Mouse (Mus musculus) CH12.LX (cell line): ENCODE results near the gene Nol9. TPM values are rescaled to one million over a fixed set of nuclear protein-coding genes. Genes with fewer than 3 reads are reported as not detected.

ENCODE experiments used
- DNase-seq: peaks from one replicate; pipeline ENCODE4 v3.0.0-alpha.2; 2013; ENCODE audit errors: extremely low read depth
- H3K27ac ChIP-seq: 2 replicates; pipeline ENCODE4 v1.5.1; 2012; ENCODE audit warnings: low read depth, mild to moderate bottlenecking, control low read depth, moderate library complexity; ENCODE audit not compliant: insufficient read depth
- H3K27me3 ChIP-seq: replicated peaks from 2 replicates; pipeline ENCODE3; 2012; ENCODE audit warnings: inconsistent platforms
- H3K36me3 ChIP-seq, 2 experiments: replicated peaks in 1 of 2; 2 replicates each; pipeline versions ENCODE3 to v1.6.1; 2012; ENCODE audit warnings: inconsistent platforms in 1 of 2, low read length in 1 of 2, mild to moderate bottlenecking in 1 of 2, mixed read lengths in 1 of 2, moderate library complexity in 1 of 2; ENCODE audit not compliant: control insufficient read depth in 1 of 2, insufficient read depth in 1 of 2
- H3K4me1 ChIP-seq, 2 experiments: 2 replicates each; pipeline ENCODE4 v1.6.1; 2012; ENCODE audit warnings: inconsistent platforms in 1 of 2, moderate library complexity in 1 of 2; ENCODE audit not compliant: insufficient read depth in 2 of 2, control insufficient read depth in 1 of 2
- H3K4me2 ChIP-seq: 2 replicates; pipeline ENCODE4 v1.6.1; 2012; ENCODE audit warnings: low read depth, mild to moderate bottlenecking, control low read depth; ENCODE audit not compliant: poor library complexity, insufficient read depth, severe bottlenecking
- H3K4me3 ChIP-seq, 3 experiments: fragments of 150-350 bp in 1 of 3; sonication (generic) in 1 of 3; replicated peaks in 1 of 3; 2 replicates each; pipeline versions ENCODE3 to v1.5.1; 2011 to 2012; ENCODE audit warnings: low read depth in 2 of 3, low read length in 2 of 3, mild to moderate bottlenecking in 2 of 3, moderate library complexity in 2 of 3, control low read depth in 1 of 3, improper control_type of control experiment in 1 of 3, inconsistent platforms in 1 of 3, mixed read lengths in 1 of 3; ENCODE audit not compliant: poor library complexity in 1 of 3
- H3K79me2 ChIP-seq: replicated peaks from 2 replicates; pipeline ENCODE4 v1.6.1; 2012; ENCODE audit warnings: mild to moderate bottlenecking, moderate library complexity; ENCODE audit not compliant: control insufficient read depth, poor library complexity, insufficient read depth, severe bottlenecking; ENCODE audit errors: extremely low read depth
- H3K9ac ChIP-seq: 2 replicates; pipeline ENCODE4 v1.6.1; 2012; ENCODE audit warnings: low read depth, mild to moderate bottlenecking, control low read depth, moderate library complexity; ENCODE audit not compliant: insufficient read depth
- H3K9me3 ChIP-seq: replicated peaks from 2 replicates; pipeline ENCODE3; 2012; ENCODE audit warnings: low read length, inconsistent platforms, mixed read lengths
- BHLHE40 ChIP-seq: IDR thresholded peaks from 2 replicates; pipeline ENCODE4 v1.6.1; 2011; ENCODE audit warnings: mild to moderate bottlenecking, low read depth, low read length, improper control_type of control experiment
- CHD1 ChIP-seq: IDR thresholded peaks from 2 replicates; pipeline ENCODE4 v1.6.1; 2012; ENCODE audit warnings: low read depth, low read length, improper control_type of control experiment, inconsistent platforms
- CHD2 ChIP-seq: IDR thresholded peaks from 2 replicates; pipeline ENCODE4 v1.6.1; 2011; ENCODE audit warnings: low read length, improper control_type of control experiment
- CTCF ChIP-seq, 2 experiments: IDR thresholded peaks in 1 of 2; conservative IDR thresholded peaks in 1 of 2; 2 replicates each; pipeline ENCODE4 v1.5.1; 2011 to 2012; ENCODE audit warnings: low read depth in 2 of 2, low read length in 2 of 2, improper control_type of control experiment in 1 of 2, inconsistent platforms in 1 of 2, mild to moderate bottlenecking in 1 of 2, moderate library complexity in 1 of 2
- E2F4 ChIP-seq: IDR thresholded peaks from 2 replicates; pipeline ENCODE4 v1.6.1; 2011; ENCODE audit warnings: low read depth, low read length, improper control_type of control experiment; ENCODE audit not compliant: insufficient replicate concordance
- ELF1 ChIP-seq: IDR thresholded peaks from 2 replicates; pipeline ENCODE4 v1.6.1; 2014; ENCODE audit warnings: low read depth, mild to moderate bottlenecking, inconsistent platforms, low read length, improper control_type of control experiment
- EP300 ChIP-seq: IDR thresholded peaks from 2 replicates; pipeline ENCODE4 v1.6.1; 2011; ENCODE audit warnings: low read length, improper control_type of control experiment
- ETS1 ChIP-seq: conservative IDR thresholded peaks from 2 replicates; pipeline ENCODE4 v1.6.1; 2012; ENCODE audit warnings: low read depth, mild to moderate bottlenecking, inconsistent platforms, low read length, improper control_type of control experiment, moderate library complexity
- GABPA ChIP-seq: IDR thresholded peaks from 2 replicates; pipeline ENCODE4 v1.6.1; 2012; ENCODE audit warnings: low read depth, low read length, improper control_type of control experiment, inconsistent platforms; ENCODE audit not compliant: insufficient replicate concordance
- IRF4 ChIP-seq: IDR thresholded peaks from 2 replicates; pipeline ENCODE4 v1.6.1; 2014; ENCODE audit warnings: low read depth, mild to moderate bottlenecking, inconsistent platforms, low read length, improper control_type of control experiment
- JUN ChIP-seq: IDR thresholded peaks from 2 replicates; pipeline ENCODE4 v1.6.1; 2011; ENCODE audit warnings: low read depth, mild to moderate bottlenecking, low read length, improper control_type of control experiment, moderate library complexity; ENCODE audit not compliant: insufficient read depth
- JUND ChIP-seq: conservative IDR thresholded peaks from 2 replicates; pipeline ENCODE4 v1.6.1; 2011; ENCODE audit warnings: low read depth, low read length, improper control_type of control experiment
- KAT2A ChIP-seq: IDR thresholded peaks from 2 replicates; pipeline ENCODE4 v1.6.1; 2012; ENCODE audit warnings: low read length, improper control_type of control experiment, inconsistent platforms; ENCODE audit not compliant: insufficient replicate concordance
- MAFK ChIP-seq: IDR thresholded peaks from 2 replicates; pipeline ENCODE4 v1.6.1; 2011; ENCODE audit warnings: low read length, improper control_type of control experiment; ENCODE audit not compliant: insufficient replicate concordance
- MAX ChIP-seq: IDR thresholded peaks from 2 replicates; pipeline ENCODE4 v1.6.1; 2011; ENCODE audit warnings: low read length, improper control_type of control experiment
- MAZ ChIP-seq: IDR thresholded peaks from 2 replicates; pipeline ENCODE4 v1.6.1; 2012; ENCODE audit warnings: low read depth, mild to moderate bottlenecking, inconsistent platforms, low read length, improper control_type of control experiment, moderate library complexity
- MEF2A ChIP-seq: IDR thresholded peaks from 2 replicates; pipeline ENCODE4 v1.6.1; 2014; ENCODE audit warnings: low read depth, mild to moderate bottlenecking, inconsistent platforms, low read length, improper control_type of control experiment, borderline replicate concordance
- MXI1 ChIP-seq: IDR thresholded peaks from 2 replicates; pipeline ENCODE4 v1.6.1; 2011; ENCODE audit warnings: mild to moderate bottlenecking, low read depth, low read length, improper control_type of control experiment
- MYC ChIP-seq: IDR thresholded peaks from 2 replicates; pipeline ENCODE4 v1.6.1; 2011; ENCODE audit warnings: low read depth, mild to moderate bottlenecking, improper control_type of control experiment, low read length
- NELFE ChIP-seq: IDR thresholded peaks from 2 replicates; pipeline ENCODE4 v1.6.1; 2011; ENCODE audit warnings: low read depth, low read length, improper control_type of control experiment
- NRF1 ChIP-seq: IDR thresholded peaks from 2 replicates; pipeline ENCODE4 v1.6.1; 2014; ENCODE audit warnings: low read depth, mild to moderate bottlenecking, inconsistent platforms, low read length, improper control_type of control experiment, moderate library complexity
- PAX5 ChIP-seq: IDR thresholded peaks from 2 replicates; pipeline ENCODE4 v1.6.1; 2012; ENCODE audit warnings: low read length, inconsistent platforms, mixed read lengths
- POLR2A ChIP-seq: IDR thresholded peaks from 2 replicates; pipeline ENCODE4 v1.6.1; 2011; ENCODE audit warnings: low read depth, mild to moderate bottlenecking, improper control_type of control experiment, low read length
- POLR2AphosphoS2 ChIP-seq: IDR thresholded peaks from 2 replicates; pipeline ENCODE4 v1.6.1; 2011; ENCODE audit warnings: low read depth, low read length, improper control_type of control experiment
- RAD21 ChIP-seq: IDR thresholded peaks from 2 replicates; pipeline ENCODE4 v1.6.1; 2011; ENCODE audit warnings: low read depth, mild to moderate bottlenecking, low read length, improper control_type of control experiment, moderate library complexity
- RCOR1 ChIP-seq: conservative IDR thresholded peaks from 2 replicates; pipeline ENCODE4 v1.6.1; 2012; ENCODE audit warnings: low read depth, mild to moderate bottlenecking, inconsistent platforms, low read length, improper control_type of control experiment
- SIN3A ChIP-seq: IDR thresholded peaks from 2 replicates; pipeline ENCODE4 v1.6.1; 2012; ENCODE audit warnings: low read length, improper control_type of control experiment, inconsistent platforms
- SMC3 ChIP-seq: IDR thresholded peaks from 2 replicates; pipeline ENCODE4 v1.6.1; 2011; ENCODE audit warnings: low read depth, low read length, improper control_type of control experiment
- TBP ChIP-seq: conservative IDR thresholded peaks from 2 replicates; pipeline ENCODE4 v1.6.1; 2011; ENCODE audit warnings: low read depth, low read length, improper control_type of control experiment
- TCF12 ChIP-seq: IDR thresholded peaks from 2 replicates; pipeline ENCODE4 v1.6.1; 2014; ENCODE audit warnings: low read depth, mild to moderate bottlenecking, inconsistent platforms, low read length, improper control_type of control experiment
- UBTF ChIP-seq: IDR thresholded peaks from 2 replicates; pipeline ENCODE4 v1.6.1; 2012; ENCODE audit warnings: low read depth, mild to moderate bottlenecking, inconsistent platforms, low read length, improper control_type of control experiment, moderate library complexity
- USF1 ChIP-seq: IDR thresholded peaks from 2 replicates; pipeline ENCODE4 v1.6.1; 2014; ENCODE audit warnings: low read depth, mild to moderate bottlenecking, inconsistent platforms, low read length, improper control_type of control experiment
- USF2 ChIP-seq: conservative IDR thresholded peaks from 2 replicates; pipeline ENCODE4 v1.6.1; 2011; ENCODE audit warnings: low read depth, low read length, improper control_type of control experiment
- ZC3H11A ChIP-seq: IDR thresholded peaks from 2 replicates; pipeline ENCODE4 v1.6.1; 2012; ENCODE audit warnings: low read depth, mild to moderate bottlenecking, inconsistent platforms, low read length, improper control_type of control experiment
- ZKSCAN1 ChIP-seq: IDR thresholded peaks from 2 replicates; pipeline ENCODE4 v1.6.1; 2012; ENCODE audit warnings: low read depth, inconsistent platforms, low read length, improper control_type of control experiment, borderline replicate concordance
- ZMIZ1 ChIP-seq: IDR thresholded peaks from 2 replicates; pipeline ENCODE4 v1.6.1; 2012; ENCODE audit warnings: low read depth, mild to moderate bottlenecking, inconsistent platforms, low read length, improper control_type of control experiment
- ZNF384 ChIP-seq: IDR thresholded peaks from 2 replicates; pipeline ENCODE4 v1.6.1; 2012; ENCODE audit warnings: low read depth, low read length, improper control_type of control experiment, inconsistent platforms
- dilution Hi-C: fragments of 300-500 bp; cut with MboI; formaldehyde crosslinking; loops from 2 replicates; pipeline ENCODE4 v1.14.3; 2020; ENCODE audit warnings: low sequenced_read_pairs; ENCODE audit not compliant: extremely low pct_unique_long_range_greater_than_20kb, extremely low pct_ligation_motif_present
- in situ Hi-C: fragments of 300-500 bp; cut with MboI; formaldehyde crosslinking; loops from 3 replicates; pipeline ENCODE4 v1.14.3; 2019; ENCODE audit warnings: low sequenced_read_pairs, low pct_ligation_motif_present, low pct_unique_long_range_greater_than_20kb, mixed read lengths
- polyA plus RNA-seq: library from polyadenylated mRNA; unstranded; fragments of >175 nt; gene quantifications from 2 replicates; pipeline ENCODE4 v1.2.1, GENCODE M21; 2012; ENCODE audit warnings: low read depth; ENCODE audit not compliant: insufficient read length
- total RNA-seq, 2 experiments: library from RNA; depleted of rRNA; stranded (reverse); fragments of 300-350 nt in 1 of 2; fragments of >200 nt in 1 of 2; gene quantifications; 2 replicates each; pipeline ENCODE4 v1.2.3; 2012 to 2014

Gene Nol9
- total RNA-seq (2012; rRNA removed) (44.8 and 53.6 TPM in 2 replicates), total RNA-seq (2014; rRNA removed) (44.7 and 47.2 TPM in 2 replicates), polyA plus RNA-seq (54.3 and 60.5 TPM in 2 replicates)

DNA sequence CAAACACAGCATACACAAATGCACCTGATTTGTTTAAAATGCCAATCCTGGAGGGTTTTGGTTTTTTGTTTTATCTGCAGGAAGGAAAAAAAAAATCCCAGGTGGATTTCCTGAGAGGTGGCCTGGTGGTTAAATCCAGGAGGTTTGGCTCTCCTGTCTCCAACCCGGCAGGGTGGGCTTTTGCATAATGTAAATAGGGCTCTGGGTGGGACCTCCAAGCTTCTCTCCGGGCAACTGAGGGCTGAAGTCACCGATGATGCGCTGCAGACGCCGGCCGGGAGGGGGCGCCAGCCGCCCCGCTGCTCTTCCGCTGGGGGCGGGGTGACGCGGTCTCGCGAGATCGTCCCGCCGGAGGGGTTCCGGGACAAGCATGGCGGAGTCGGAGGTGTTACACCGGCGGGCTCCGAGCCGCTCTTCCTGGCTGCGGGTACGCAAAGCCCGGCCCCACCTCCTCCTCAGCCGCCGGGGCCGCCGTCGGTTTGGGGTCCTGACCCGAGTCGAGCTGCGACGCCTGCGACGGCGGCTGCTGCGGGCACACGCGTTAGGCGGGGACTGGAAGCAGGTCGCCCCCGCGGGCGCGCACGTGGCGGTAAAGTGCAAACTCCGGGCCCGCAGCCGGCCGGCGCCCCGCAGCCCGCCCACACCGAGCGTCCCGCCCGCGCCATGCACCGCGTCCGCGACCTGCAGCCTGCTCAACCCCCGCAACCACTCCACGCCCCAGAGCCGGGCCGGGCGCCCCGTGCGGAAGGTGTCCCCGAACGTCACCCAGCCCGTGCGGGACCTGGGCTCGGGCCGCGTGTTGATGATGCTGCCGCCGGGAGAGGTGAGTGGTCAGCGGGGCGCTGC is at the start of gene Nol9:
Gene Nol9, plus strand, starts transcription at position 337 of the 846 bp plus-strand sequence.
- no peaks in the 10 kb centered on the region for H3K9me3 ChIP-seq
- peak; percentile 87 for DNase-seq
- peaks cover 22 to 49% of the 10 kb centered on the region in 2 experiments for H3K4me1 ChIP-seq
- peaks cover 37% of the 10 kb centered on the region for H3K79me2 ChIP-seq
- H3K4me3 ChIP-seq: peak within 1 kb of the TSS; percentile 82 to 99 (median 99)
- no peaks in the 10 kb centered on the region for H3K27me3 ChIP-seq
- dilution Hi-C loops (no loop called here), in situ Hi-C loops (no loop called here)
- H3K36me3 ChIP-seq: peaks cover 20 to 35% of the 10 kb centered on the region in 2 experiments
- peak within 1 kb of the TSS; percentile 70 for H3K27ac ChIP-seq
- peak within 1 kb of the TSS; percentile 85 for H3K4me2 ChIP-seq
- peak within 1 kb of the TSS; percentile 82 for H3K9ac ChIP-seq
- TF ChIP-seq ZKSCAN1 (no peak), JUN (no peak), MAX (peak; percentile 77), USF1 (no peak; the same call in 1 of the 2 replicates), CTCF (conservative IDR thresholded peaks at IDR 0.05 in 1 of 2, IDR thresholded peaks at IDR 0.05 in 1 of 2; ENCODE audit: low read depth in 2 of 2, low read length in 2 of 2) (peak; percentile 43 to 92; a peak in 3 of 4 replicates), MXI1 (peak; percentile 88), SIN3A (peak; percentile 91), BHLHE40 (peak; percentile 0; the same call in 1 of the 2 replicates), NELFE (peak; percentile 93), ZMIZ1 (peak; percentile 72), MAZ (peak; percentile 95), KAT2A (peak; percentile 76; the same call in 1 of the 2 replicates), GABPA (peak; percentile 27; the same call in 1 of the 2 replicates), ZC3H11A (no peak), ZNF384 (peak; percentile 70), POLR2A (peak; percentile 91), NRF1 (peak; percentile 44; the same call in 1 of the 2 replicates), POLR2AphosphoS2 (0 out of 2 replicates have a peak, but pooled peaks have one; percentile 47), TBP (peak; percentile 60; the same call in 1 of the 2 replicates), RAD21 (peak; percentile 15), UBTF (0 out of 2 replicates have a peak, but pooled peaks have one; percentile 16), MEF2A (peak; percentile 45; the same call in 1 of the 2 replicates), TCF12 (peak; percentile 96), SMC3 (peak; percentile 42), ELF1 (peak; percentile 94), CHD1 (no peak), USF2 (no peak), JUND (0 out of 2 replicates have a peak, but pooled peaks have one; percentile 7), ETS1 (0 out of 2 replicates have a peak, but pooled peaks have one; percentile 32), IRF4 (peak; percentile 45; the same call in 1 of the 2 replicates), EP300 (peak; percentile 58; the same call in 1 of the 2 replicates), E2F4 (no peak), RCOR1 (peak; percentile 66; the same call in 1 of the 2 replicates), MAFK (no peak), PAX5 (no peak), MYC (peak; percentile 87), CHD2 (peak; percentile 100)
